Mouse (Mus musculus) T-helper 2 cell (primary cell): ENCODE measurements at regions not wholly inside any gene's neighbourhood (a gene's known extent, or its start where the extent isn't known, plus 50 kb on each side); places are given as distances from the start of the nearest gene placed in this dataset.

Experiments used
- in situ Hi-C: fragments of 300-600 bp; cut with MboI, MseI; formaldehyde crosslinking; loops from one replicate; pipeline ENCODE4 v1.15.1; 2025; ENCODE audit warnings: high pct_unique_total_duplicates

DNA sequence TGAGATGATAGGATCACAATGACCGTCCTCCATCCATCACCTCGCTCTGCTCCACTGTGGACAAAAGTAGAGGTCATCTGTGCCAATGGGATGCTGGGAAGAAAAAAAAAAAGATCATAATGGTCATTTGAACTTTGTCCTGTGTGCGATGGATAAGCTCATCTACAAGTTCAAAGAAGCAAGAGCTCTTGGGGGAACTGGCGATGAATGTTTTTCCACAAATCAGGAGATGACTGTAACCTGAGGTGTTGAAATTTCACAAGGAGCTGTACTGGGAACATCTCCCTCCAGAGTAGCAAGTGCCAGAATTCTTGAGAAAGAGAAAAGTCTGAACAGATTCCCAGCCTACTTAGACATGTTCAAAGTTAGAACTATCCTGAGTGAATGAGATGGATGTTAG, 287.0 kb downstream of the Tns3 start:
- in situ Hi-C loops: no loop called here

DNA sequence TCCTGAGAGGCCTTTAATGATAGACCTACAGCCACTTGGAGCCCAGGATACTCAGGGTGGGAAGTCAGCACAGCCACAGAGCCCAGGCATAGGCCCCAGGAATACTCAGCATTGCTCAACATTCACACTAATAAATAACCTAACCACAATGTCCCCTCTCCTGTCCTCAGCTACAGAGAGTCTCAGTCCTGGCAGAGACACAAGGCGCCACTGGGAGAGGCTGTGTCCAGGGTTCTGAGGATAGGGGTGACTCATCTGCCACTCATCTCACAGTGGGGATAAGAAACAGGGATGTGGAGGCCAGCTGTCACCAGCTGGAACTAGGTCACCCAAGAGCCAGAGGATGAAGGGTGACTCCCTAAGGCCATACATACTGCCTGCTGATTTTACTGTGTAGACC, 298.8 kb downstream of the Tns3 start:
- in situ Hi-C loops: loop anchor here (10.0 kb wide), 1 partner anchor 1281 kb away; no protein-coding TSS in a partner anchor

DNA sequence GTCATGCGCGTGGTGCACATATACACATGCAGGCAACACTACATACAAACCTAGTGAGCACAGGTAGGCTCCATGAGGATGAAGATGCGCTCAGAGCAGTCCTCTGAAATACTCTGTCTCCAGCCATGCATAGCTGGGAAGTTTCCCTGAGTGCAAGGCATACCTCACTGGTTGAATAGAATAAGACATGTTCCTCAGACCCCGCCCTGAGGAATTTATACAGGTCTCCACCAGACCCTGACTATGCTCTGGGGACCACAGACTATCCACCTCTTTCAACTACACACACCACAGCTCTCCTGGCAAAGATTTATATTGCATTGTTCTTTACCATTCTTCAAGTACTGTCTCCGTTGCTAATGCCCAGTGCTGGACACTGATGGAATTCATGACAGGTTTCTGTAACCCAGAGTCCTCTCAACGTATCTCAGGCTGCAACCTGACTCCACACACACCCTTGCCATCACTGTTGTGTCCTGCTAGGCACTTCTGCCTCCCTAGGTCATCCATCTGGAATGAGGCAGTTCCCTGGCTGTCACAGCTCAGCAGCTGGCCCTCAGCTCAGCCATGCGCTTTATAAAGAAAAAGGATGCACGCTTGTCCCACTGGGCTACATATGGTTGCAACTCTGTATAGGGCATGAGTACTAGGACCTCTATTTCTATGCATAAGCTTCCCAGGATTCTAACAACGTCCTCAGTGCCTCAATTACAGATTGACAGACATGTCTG, 299.5 kb downstream of the Tns3 start:
- in situ Hi-C loops: loop anchor here (10.0 kb wide), 1 partner anchor 1280 kb away; no protein-coding TSS in a partner anchor

DNA sequence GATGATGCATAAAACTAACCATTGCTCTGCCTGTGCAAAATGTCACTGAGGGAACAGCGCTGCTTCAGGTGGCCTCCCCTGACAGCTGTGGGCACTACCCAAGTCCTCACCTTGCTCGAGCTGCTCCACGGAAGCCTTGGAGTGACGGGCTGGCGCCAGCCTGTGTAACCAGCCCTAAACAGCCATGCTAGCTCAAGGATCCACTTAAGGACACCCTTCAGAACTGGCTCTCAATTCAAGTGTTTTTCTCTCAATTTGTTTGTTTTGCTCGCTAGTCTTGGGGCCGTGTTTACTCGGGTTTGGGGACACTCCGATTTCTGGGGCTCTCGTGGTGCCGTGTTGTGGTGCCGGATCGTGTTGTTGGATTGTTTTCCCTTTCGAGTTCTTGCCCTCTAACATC, 319.4 kb downstream of the Tns3 start:
- in situ Hi-C loops: no loop called here

DNA sequence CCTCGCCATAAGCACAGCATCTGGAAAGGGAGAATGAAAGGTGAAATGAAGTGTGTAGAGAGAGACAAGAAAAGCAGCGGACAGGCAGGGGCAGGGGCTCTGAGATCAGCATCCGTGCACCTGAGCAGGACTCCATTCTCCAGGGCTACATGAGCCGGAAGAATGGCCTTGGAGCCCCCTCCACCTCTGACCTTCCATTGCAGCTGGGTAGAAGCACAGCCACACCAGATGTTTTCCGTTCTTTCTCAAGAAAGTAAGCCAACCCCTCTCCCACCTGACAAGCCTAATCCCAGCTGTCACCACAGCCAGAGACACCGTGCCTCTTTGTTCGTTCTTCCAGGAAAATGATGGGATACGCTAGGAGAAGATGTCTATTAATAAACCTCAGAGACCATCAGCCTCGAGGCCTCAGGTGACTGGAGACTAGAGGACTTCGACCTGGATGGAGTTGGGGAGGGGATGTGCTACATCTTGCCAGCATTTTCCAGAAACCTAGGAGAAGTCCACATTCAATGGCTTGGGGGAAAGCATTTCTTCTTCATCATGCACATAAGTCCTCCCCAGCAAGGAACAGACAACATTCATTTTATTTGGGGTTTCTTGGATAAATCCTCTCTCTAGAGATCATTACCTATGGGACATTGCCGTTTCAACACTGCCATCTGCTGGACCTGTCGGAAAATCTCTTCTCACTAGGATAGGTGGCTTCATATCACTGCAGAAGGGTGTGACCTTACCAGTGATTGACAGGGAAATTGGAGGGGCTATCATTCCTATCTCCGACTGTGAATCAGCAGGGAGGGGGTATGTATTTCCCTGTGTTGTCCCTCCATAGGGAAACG, 361.8 kb downstream of the Tns3 start:
- in situ Hi-C loops: no loop called here

DNA sequence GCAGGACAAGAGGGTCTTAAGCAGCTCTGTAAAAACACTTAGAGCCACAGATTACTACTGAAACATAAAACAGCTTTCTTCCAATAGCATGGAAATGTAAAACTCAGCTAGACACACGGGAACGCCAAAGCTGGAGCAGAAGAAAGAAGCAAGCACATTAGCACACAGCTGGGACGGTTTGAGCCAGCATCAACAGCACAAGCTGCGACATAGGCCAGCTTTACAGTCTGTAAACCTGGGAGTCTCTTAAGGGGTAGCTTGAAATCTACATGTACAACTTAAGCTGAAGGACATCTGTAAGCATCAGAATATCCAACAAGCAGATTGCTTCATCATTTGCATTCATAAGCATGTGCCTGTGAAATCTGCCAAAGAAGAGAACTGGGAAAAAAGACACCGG, 366.9 kb downstream of the Tns3 start:
- in situ Hi-C loops: no loop called here

DNA sequence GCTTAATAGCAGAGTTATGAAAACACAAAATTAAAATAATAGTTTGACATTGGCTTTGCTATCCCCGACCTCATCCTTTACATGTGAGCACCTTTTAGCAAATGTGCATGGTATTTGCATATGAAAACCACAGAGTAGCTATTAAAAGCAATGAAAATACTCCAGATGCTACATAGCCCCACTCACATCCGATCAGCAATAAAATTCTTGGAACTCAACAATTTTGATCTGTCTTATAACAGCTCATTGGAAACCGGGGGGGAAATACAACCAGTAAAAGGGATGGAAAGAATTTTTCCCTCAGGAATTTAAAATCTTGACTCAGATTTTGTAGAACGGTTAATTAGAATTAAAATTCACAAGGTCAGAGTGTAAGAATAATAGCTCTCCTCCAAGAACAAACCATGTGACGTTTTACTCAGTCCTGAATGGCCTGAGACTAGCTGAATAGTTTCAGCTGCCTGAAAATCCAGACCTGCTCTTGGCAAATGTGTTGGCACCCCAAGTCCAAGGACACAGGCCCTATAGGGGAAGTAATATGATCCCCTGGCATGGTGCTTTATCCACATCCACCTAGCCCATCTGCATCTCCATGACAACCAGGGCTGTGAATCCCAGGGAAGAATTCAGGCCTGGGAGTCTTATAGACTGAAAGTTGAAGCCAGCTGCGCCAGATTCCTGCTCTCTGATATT, 370.9 kb downstream of the Tns3 start:
- in situ Hi-C loops: no loop called here

DNA sequence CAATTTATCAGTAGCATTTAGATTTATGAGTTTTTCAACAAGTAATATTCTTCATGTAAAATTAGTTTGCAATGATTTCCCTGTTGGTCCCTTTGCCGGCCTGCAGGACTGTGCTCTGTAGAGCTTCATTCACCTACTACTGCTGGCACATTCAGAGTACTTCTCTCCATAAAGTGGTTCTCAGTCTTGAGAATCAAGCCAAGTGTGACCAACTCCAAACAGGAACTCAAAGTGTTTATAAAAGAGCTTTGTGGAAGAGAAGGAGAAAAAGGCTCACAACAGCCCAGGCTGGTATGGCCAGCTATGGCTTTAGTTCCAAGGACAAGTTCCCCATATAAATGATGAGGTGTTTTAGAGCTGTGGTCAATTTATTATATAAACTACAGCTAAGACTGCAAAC, 379.1 kb downstream of the Tns3 start:
- in situ Hi-C loops: no loop called here

DNA sequence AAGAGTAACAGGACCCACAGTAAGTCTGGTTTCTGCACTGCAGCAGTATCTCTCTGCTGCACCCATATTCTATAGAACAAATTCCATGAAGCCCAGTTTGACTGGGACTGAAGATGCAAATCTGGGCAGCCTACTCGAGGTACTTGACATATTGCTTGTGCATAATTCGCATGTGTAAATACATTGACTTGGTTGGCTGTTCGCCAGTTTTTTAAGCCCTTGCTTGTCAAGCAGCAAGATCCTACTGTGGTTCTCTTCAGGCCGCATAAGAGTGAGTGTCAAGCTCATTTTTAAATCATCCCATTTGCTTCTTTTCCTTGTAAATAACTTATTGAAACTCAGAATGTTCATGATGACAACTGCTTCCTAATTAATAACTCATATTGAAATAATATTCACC, 389.1 kb downstream of the Tns3 start:
- in situ Hi-C loops: no loop called here

DNA sequence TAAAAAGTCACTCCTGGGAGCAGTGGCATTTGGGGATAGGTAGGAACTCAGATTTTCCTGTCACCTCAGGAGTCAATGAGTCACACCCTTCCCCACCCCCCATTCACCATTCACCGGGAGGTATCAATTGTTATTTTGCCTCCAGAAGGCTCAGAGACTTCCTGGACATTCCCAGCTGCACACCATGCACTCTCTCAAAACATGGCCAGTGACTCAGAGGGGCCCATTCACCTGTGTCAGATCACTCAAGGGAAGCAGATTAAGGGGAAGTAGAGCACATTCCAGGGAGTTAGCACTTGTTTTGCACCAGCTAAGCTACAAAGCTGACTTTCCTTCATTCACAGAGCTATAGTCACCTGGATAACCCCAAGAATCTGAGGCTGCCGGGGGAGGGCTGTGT, 395.2 kb downstream of the Tns3 start:
- in situ Hi-C loops: no loop called here

DNA sequence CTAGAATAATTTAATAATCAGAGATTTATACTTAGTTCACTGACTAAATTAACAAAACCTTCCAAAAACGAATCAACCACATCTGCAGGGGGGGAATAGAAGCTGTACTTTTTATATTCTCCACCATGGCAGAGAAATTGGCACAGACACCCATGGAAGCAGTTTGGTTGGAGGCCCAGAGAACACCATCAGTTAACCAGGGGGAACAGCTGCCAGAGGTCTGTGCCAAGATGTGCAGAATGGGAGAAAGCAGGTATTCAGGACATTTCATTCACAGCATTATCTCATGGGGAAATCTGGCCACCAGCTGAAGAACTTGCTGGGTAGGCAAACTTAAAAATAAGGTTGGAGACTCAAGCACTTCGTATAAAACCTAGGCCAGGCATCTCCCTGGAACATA, 410.3 kb downstream of the Tns3 start:
- in situ Hi-C loops: no loop called here

DNA sequence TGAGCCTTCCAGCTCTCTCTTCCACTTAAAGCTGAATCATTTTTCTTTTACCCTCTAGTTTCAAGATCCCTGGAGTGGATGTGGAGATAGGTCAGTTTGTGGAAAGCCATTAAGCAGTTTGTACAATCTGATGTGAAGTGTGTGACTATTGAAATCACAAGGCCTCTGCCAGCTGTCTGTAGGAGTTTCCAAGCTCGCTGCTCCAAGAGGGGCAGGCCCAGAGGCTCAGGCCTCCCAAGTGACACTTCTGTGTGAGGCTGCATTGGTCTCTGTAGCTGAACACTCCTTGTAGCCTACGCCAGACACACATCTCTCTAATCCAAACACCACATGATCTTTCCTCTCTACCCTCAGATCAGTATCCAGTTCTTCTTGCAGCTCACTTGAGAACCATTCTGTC, 413.0 kb downstream of the Tns3 start:
- in situ Hi-C loops: no loop called here

DNA sequence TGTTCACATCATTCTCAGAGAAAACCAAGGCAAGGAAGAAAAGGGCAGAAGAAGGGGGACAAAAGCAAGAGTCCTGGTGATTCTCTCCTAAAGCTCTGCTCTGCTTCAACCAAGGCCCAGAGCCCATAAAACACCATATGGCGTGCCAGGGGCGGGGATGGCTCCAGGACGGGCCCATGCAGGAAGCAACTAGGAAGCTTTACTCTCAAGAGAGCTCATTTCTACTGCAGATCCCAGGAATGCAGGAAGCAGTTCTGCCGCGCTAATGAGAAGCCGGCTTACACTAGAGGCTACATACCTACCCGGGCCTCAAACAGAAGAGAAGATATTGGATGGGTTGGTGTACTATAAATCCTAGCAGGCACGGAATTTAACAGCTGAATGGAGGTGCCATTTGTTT, 414.9 kb downstream of the Tns3 start:
- in situ Hi-C loops: no loop called here

DNA sequence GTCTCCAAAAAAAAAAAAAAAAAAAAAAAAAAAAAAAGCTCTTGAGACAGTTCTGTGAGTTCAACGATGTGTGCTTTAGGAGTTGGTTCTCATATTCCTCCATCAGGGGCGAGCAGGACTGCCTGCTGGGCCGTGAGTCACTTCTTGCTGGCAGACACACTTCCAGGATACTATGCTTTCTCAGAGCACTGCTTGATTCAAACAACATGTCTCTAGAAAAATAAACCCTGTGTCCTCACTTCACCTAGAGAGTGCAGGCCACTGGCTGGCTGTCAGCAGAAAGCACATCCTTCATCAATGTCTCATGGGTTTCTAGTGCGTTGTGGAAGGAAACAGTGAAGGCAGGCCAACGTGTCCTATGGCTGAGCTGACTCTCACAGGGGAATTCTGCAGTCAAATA, 416.8 kb downstream of the Tns3 start:
- in situ Hi-C loops: no loop called here

DNA sequence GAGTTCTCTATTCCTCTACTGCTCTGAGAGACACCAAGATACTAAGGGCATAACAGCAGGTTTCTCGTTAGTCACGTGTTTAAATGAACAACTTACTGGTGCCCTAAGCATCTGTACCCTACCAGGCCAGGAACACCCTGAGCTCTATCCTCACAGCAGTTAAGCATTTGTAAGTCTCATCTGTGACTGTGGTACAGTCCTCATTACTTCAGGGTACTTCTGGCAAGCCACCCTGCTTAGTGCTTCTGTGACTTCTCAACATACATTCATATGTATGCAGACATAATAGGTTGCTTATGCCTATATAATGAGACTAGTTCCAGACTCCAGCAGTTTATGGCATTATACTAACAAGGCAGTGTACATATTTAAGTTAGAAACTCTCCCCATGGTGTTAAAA, 417.3 kb downstream of the Tns3 start:
- in situ Hi-C loops: no loop called here

DNA sequence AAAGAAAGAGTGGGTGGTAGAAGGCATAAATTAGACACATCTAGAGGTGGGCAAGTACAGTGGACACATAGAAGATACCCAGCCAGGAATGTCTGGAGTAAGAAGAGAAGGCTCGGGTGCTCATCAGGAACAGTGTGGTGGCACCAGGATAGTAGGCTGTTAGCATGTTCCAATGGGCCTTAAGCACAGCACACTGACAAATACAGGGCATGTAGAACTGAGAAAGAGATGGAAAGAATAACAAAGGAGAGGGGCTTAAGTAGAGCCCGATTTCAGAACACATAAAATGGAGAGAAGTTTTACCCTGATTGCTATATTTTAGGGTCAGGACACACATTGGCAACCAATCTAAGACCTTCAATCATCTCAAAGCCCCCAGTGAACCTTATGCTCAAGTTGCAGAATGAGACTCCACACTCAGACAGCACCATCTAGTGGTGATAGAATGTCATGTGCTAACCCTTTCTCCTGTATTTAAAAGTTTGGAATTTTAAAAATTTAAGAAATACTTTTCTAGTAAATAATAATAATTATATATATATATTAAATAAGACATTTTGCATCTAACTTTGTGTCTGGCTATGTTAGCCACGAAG, 418.8 kb downstream of the Tns3 start:
- in situ Hi-C loops: no loop called here

DNA sequence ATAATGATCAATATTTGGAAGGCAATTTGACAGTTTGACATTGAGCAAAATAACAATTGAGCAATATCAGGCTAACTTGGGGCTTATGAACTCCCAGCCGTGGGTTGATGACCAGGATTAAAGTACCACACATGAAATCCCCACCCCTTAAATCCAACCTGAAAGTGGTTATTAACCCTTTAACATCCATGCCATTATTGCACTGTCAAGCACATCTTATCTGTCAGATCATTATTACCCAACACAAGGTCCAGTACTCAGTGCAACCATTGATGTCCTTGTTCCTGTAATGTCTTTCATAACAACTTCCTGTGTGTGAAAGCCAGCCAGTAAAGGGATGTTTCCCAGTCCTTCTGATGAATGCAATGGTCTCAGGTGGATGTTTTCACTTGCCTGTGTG, 425.8 kb downstream of the Tns3 start:
- in situ Hi-C loops: no loop called here

DNA sequence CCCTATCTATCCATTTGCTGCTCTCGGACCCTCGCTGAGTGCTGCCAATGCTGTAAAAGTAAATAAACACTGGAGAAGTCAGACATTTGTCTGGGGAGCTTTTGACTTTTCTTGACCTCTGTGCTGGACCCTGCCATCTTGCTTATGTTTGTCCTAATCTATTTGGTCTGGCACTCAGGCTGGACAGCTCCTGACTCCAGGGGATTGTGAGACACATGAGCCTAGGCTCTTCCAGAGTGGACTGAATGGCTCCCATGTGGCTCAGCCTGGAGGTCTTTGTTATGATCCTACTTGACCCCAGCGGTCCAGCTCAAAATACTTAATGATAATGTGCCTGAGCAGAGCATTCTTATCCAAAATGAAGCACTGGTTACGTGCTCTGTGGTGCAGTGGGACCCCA, 426.8 kb downstream of the Tns3 start:
- in situ Hi-C loops: no loop called here

DNA sequence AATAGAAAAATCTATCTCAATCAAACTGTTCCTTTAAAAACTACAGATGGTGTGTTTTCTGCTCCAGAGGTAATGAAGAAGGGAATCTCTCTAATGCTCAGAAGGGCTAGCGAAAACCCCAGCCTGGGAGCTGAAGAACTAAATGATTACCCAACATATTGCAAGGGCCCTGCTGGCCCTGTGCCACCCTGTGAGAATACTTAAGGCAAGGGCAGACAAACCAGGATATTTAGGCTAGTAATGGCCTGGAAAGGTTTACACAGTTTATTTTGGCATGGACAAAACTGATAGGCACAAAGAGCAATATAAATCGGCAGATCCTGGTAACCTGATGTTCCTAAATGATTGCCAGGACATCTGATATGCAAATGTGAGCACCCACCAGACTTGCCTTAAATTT, 428.3 kb downstream of the Tns3 start:
- in situ Hi-C loops: no loop called here

DNA sequence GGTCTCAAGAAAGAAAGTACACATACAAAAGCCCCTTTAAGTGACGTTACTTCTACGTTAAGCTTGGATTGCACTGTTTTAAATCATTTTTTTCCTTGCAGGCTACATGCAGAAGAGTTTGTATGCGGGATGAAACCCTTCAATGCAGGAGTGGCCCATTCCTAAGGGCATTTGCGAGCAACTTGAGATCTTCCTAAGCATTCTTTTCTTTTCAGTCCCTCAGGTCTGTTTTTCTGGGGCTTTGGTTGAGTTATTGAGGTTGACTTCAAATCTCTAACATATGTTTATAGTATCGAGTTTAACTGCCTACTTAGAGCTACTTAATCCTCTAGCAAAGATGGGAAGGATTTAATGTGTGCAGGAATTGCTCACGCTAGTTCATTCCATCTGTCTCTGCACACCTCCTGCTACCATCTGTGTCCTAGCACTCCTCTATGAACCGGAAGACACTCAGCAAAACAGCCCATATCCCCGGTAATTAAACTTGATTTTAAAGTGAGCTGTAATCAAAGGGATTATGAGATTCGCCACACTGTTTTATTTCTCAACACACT, 431.6 kb downstream of the Tns3 start:
- in situ Hi-C loops: no loop called here

DNA sequence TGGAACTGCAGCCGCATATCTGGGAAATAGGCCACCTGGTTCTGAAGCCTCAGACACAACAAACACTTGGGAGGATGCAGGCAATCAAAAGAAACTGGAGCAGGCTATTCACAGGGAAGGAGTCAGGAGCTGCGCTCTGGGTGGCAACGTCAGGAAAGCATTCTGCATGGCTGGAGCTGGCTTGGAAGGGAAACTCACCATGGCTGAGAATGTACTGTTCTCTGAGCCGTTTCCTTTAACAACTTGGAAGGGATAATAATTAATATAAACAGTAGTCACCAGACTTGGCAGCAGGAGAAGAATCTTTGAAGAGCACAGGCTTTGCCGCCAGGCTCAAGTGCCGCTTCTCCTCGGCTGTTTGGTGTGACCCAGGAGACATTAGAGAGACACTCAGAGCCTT, 434.5 kb downstream of the Tns3 start:
- in situ Hi-C loops: no loop called here
